Mouse (Mus musculus): ENCODE measurements at regions not wholly inside any gene's neighbourhood (a gene's known extent, or its start where the extent isn't known, plus 50 kb on each side); places are given as distances from the start of the nearest gene placed in this dataset.

DNA sequence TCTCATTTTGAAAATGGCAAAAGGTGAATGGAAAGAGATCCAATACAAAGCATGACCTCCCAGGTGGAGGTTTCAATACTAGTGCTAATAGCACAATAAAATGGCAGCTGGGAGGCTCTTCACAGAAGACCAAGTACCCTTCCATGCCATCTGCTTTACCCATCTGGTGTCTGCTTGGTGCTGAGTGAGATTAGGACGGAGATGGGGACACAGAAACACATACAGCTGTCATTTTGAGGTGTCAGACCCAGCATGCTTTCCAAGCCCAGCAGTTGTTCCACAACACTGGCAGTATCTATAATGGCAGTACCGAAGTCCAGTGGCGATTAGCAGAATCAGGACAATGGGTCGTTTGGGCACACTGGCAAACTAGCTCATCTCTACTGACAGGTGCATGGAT is 118.9 kb upstream of the 1700064H15Rik start:
- no peak for DNase-seq

DNA sequence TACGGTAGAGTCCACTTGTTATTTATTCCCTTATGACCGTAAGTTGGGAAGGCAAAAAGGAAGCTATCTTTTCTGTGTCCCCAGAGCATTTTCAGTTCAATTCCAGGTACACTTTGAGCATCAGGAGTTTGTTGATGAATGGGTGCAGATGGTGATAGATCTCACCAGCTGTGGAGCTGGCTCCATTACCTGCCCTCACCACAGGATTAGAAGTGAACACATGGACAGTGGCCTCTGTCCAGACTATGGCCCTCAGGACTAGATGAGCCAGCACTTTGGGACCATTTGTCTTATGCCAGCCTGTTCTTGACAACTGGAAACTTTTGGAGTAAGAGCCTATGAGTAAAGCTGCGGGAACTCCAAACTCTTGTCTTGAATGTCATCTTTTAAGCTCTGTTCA is 123.5 kb upstream of the 1700064H15Rik start:
- no peak for DNase-seq

DNA sequence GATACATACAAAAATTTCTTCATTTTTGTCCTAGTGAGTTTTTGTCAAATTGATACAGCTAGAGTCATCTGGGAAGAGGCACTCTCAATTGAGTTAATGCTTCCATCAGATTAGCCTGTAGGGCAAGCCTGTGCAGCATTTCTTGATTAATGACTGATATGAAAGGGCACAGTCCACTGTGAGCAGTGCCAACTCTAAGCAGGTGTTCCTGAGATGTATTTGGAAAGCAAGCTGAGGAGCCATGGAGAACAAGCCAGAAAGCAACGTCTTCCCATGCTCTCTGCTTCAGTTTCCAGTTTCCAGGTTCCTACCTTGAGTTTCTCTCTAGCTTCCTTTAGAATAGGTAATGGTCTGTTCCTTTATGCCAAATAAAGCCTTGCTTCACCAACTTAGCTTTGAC is 125.5 kb upstream of the 1700064H15Rik start:
- peak; percentile 18 to 62 for DNase-seq

DNA sequence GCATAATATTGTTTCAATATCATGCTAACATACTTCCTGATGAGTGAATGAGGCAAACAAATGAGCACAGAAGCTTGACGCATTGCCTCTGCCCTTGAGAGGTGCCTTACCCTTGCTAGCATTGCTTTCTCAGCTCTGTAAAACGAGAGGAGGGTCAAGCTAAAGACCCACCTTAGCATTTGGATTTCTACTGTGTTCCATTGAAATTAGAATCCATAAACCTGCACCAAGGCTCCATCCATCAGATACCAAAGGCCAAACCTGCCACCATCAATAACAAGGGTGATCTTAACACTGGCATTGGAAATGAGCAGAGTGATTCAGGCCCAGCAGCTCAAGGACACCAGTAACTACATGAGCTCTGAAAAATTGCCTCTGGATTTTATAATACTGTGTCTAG is 126.2 kb upstream of the 1700064H15Rik start:
- no peak for DNase-seq

DNA sequence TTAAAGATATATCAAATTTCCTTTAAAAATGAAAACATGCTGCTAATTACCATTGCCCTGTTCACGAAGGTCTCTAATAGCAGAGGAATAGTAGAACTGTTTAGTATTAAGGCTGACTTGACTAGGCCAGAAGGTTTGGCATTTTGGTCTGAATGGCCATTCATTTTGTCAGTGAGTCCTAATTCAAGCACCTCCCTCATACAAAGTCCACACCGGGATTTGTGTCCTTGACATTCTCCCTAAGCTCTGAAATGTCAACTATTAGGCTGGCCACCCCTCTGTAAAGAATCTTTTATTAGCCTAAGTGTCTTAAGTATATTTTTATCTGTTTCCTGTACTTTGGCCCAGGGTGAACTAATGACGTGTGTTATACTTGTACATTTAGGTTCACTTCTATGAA is 126.7 kb upstream of the 1700064H15Rik start:
- no peak for DNase-seq

DNA sequence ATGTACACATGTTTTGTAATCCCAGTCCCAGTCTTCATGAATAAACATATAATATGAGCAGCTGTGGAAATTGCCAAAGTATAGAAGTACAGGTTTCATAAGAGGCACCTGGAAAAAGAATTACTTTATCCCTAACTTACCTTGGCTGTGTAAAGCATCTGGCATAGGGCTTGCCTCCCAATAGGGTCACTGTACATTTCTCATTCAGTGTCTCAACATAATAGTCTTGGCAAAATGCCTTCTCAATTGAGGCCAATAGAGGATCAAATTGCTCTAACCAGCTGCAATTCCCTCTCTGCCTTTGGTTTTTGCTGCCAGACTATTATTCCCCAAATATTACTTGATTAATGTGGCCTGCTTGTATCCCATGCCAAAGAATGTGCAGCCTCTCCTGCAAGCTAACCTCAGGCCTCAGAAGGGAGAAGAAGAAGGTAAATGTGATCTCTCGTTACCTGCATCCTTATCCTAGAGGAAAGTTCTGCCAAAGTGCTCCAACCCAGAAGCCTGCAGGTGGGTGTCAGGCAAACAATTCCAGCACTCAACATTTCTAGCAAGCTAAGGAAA is 158.2 kb upstream of the Cp start:
- DNase-seq, result no peak

DNA sequence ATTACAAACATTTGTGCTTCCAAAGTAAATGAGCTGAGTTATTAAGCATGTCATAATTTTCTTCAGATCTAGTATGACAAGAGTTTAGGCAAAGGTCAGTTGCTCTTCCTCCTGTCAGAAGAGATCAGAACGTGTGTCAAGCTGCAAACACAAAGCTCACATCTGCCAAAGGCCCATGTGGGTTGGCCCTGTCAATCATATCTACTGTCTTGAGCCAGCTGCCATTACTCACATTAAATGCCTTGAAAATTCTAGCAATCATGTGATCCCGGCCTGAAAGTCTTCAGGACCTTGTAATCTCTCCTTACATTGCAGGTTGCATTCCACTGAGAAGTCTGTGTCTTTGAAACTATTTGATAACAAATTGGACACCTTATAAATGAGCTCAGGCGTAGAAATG is 146.8 kb upstream of the Cp start:
- DNase-seq, result no peak

DNA sequence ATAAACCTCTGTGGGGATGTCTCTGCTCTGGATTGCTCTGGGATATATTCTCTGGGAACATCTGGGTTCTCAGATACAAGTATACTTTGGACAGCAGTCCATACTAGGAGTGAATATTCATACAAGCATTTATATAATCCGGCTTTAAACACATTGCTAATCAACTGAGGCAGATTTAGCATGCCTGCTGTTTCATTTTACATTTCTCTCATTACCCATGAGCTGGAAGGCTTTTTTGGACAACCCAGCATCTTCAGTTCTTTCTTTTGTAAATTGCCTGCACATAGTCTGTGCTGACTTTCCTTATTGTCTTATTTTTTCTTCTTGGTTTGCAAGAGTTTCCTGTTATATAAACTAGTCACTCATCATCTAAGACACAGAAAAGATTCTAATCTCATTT is 131.9 kb upstream of the Cp start:
- DNase-seq, result no peak

DNA sequence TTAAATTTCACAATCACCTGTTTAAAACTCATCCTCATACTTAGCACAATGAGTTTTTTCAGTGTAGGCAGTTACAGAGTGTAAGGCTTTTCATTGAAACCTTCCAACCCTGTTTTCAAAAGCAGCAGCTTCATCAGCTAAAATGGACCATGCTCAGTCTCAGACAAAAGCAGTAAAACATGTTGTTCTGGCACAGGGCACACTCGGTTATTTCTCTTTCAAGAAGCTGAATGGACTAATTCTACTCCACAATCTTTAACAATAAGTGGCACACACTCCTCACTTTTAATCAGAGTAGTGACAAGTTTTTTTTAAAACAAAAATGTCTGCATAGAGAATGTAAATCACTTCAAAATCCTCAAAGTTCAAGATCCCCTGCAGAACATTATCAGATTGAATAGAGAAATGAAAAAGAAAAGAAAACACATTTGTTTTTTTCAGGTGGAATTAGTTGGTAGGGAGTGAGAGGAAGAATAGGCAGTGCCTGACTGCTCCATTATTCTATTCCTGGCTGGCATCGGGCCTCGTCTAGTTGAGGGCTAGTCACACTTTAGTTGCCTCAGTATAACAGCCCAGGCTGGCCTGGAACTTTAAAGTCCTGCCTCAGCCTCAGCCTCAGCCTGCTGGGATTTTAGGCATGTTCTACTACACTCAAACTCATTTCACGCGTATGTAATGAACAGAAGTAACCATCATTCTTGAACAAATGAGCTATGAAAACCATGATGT is 128.2 kb upstream of the Cp start:
- no peak for DNase-seq

DNA sequence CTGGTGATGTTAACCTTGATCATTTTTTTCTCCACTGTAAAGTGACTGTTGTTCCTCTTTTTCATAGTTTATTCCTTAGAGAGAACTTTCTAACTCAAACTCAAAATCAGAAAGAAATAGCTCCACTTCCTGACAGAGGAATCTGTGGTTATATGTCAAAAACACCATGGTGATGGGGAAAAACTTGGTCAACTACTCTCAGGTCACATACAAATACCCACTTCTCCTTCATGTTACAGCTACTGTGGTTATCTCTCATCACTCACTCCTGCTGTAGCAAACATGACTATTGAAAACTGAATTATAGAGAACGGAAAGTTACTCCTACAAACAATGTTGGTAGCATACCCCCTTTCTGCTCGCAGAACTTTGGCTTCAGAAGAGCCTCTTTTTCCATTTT is 127.1 kb upstream of the Cp start:
- no peak for DNase-seq

DNA sequence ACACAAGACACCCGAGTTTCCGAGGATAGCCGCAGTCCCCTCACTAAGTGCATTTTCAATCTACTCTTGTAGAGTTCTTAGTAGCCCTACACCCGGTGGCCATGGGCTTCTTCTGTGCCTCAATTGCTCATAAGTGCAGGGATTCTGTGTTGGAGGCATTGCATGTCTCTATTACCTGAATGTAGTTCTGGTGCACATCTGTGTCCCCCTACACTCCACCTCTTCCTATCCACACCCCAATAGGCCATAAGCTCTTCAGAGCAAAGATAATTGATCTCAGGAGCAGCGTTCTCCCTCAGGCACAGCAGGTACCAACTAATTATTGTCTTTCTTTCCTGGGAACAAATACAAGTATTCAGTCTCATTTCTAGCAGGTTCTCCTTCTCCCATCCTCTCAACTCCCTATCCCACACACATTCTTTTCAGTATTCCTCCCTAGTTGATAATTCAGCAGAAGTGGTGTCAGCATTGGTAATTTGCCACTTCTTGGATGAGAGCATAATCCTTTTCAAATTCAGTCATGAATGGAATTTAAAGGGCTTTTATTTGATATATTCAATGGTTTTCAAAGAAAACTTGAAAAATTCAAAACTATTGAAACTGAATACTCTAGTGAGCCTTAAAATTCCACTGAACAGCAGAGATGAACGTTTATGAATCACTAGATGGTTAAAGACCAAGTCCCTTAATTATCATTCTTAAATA is 108.7 kb upstream of the Cp start:
- no peak for DNase-seq

DNA sequence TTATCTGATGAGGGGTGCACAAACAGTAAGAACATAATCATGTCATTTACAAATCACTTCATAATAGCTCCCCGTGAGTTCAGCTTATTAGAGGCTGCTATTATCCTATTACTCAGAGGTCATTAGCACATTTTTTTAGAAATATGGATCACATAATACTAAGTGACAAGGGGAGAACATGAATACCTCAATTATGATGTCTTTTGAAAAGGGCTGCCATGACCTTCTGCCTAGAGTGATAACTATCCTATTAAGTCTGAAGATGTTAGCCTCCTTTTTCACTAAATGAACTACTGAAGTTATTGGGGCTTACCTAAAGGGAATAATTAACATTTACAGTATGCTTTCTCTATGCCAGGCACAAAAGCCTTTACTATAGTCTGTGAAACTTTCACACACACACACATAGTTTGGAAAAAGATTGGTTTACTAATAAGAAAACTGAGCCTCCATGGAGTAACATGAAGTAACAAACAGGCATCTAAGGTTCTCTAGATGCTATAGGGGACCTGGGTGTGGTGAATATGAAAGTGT is 108.1 kb upstream of the Cp start:
- DNase-seq, result no peak

DNA sequence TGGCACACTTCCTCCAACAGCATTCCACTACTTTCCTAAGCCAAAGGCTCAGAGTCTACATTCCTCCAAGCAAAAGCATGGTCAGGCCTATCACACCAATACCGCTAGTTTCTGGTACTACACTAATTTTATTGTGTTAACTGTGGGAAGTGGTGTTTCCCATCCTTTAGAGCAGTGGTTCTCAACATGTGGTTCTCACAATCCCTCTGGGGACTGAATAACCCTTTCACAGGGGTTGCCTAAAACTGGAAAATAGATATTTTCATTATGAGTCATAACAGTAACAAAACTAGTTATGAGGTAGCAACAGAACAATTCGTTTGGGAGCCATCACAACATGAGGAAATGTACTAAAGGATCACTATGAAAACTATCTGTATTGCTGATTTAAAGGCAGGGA is 74.2 kb upstream of the Cp start:
- DNase-seq, result no peak

DNA sequence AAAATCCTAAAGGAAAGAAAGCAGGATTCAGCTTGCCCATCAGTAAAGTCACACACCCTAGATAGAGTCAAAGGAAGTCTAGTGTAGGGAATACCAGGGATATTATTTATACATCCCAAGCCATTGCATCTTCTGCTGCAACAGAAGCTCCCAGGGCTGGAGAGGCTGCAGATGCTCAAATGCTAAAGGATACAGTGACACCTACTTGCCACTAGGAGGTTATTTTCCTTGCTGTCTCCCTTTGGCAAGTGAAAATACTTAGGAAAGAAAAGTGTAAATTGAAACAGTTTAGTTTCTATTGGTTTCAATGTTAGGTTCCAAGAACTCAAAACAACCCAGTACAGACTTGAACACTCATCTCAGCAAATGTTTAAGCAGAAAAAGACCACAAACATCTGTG is 68.4 kb upstream of the Cp start:
- no peak for DNase-seq

DNA sequence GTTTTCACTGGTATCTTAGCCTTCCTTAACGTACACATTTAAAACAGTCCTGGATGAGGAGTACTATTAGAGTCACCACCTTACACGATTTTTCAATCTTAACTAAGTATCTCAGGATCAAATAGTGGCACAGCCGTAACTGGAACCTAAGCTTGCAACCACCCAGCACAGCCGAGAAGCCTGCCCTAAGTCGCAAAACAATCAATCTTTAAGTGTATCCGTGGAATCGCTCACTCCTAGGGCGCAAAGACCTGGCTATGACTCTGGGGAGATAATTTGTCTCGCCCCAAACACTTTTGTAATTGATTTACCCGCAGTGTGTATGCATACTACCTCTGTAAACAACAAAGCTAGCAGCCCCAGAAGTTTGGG is 62.6 kb upstream of the Cp start:
- DNase-seq, result no peak

DNA sequence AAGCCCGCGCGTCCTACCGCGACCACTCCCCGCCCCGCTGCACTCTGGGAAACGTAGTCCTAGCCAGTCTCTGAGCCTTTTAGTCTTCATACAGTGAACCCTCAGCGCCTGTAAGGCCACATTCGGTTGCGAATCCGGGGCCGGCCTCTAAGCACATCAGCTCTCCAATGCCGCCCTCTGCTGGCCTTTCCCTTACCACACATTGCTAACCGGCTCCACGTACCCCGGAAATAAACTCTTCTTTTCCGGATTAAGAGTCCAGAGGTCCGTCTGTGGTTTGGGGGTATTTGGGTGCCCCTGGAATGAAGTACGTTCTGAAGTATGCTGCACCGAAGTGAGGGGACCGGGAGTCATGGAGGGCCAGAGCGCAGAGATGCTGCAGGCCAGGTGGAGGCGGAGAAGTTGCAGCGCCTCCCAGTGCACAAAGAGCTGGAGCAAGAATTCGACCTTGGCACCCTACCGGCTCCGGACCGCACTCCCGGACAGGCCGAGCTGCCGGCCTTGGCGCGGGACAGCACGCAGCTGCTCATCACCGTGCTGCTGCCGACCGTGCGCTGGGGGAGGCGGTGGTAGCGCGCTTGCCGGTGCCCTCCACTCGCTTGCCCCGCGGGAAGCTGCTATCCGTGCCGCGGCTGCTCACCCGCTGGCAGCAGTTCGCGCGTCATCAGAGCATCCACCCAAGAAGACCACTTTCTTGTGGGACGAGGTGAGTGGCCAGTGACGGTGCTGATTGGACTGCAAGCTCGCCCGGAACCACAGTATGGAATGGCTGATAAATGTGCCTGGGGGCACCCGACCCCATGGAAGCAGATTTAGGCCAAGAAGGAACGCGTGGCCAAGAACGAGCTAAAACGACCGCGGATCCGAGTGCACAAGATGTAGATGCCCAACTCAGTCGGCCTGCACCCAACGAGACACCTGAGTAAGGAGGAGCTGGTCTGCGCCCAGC is 62.0 kb upstream of the Cp start:
- peak; percentile 97 to 98 for DNase-seq

DNA sequence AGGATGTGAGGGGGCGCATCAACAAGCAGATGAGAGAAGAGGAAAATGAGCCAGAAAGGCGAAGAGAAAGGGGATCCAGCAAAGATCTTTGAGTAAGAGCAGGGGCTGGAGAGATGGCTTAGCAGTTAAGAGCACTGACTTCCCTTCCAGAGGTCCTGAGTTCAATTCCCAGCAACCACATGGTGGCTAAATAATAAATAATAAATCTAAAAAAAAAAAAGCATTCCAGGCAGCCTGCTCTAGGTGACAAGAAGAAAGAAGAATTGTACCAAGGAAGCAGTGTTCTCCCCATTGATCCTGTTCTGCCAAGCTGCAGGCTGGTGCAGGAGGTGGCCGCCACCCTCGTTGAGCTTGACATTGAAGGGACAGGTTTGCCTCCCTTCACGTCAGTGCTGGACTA is 61.1 kb upstream of the Cp start:
- no peak for DNase-seq

DNA sequence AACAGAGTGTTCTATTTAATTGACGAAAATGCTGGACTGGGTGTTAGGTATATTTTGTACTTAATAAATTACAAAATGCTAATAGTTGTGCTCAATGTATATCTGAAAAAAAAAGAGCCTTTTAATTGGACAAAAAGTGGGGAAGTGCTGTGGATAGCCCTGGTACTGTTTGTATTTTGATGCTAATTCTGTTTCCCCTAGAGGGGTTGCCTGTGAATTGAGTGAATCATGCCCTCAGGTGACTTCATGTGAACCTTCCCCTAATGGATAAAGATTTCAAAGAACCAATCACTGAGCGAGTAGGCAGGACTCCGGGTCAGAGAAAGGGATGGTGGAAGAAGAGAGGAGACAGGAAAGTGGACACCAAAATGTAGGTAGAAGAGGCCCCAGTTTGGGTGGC is 59.7 kb upstream of the Cp start:
- no peak for DNase-seq

DNA sequence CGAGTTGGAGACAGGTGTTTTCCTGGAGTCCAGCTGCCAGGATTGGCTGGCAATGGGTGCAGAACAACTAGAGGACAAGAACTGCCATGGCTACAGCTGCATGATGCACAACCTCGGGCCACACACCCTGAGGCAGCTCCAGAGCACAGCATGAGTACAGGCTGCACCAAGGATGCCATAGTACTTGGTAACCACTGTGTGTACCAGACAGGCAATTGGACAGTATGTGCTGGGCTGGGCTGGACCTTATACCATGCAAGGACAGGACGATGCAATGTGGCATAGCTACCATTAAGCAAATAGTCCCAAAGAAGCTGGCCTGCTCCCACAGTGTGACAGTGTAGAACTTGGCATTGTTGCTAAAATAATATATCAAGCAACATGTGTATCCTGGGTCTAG is 54.6 kb upstream of the Cp start:
- no peak for DNase-seq

DNA sequence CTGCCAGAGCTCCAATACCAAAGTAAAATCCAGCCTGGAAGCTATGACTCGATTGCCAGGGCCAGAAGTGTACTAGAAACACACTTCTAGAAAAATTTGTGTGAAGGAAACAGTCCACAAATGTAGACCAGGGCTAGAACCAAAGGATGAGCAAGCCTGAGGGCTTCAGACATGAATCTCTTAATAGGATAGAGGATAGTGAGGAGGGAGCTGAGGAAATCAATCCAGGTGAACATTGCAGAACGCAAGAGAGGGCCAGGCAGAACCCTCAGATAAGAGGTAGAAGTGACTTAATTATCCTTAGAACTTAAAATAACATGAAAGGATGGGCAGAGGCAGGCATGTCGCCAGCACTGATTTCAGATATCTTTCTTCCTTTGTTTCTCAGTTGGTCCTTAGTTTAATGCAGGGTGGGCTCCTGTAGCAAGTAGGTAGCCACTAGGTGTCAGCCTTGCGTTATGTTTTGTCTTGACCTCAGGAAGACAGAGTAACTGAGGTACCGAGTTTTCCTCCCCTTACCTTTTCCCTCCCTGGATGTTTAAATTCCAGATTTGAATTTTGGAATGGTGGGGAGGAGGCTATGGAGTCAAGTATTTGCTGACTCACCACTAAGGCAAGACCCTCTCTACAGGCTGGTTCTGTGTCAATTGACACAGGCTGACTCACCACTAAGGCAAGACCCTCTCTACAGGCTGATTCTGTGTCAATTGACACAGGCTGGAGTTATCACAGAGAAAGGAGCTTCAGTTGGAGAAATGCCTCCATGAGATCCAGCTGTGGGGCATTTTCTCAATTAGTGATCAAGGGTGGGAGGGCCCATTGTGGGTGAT is 52.2 kb upstream of the Cp start:
- DNase-seq, result peak; percentile 17 to 54
